Mouse (Mus musculus) lung, postnatal 0 days (tissue): ENCODE data around the gene Dctpp1.

Experiments used
- CTCF ChIP-seq: IDR thresholded peaks from 2 replicates; pipeline ENCODE4 v1.5.1; 2016; ENCODE audit warnings: antibody characterized with exemption, mild to moderate bottlenecking
- EP300 ChIP-seq: IDR thresholded peaks from 2 replicates; pipeline ENCODE4 v1.6.1; 2016; ENCODE audit warnings: antibody characterized with exemption, mild to moderate bottlenecking, control low read depth

- TF ChIP-seq CTCF (no peak), EP300 (no peak)
Observed at GRCm38 (mm10) chr7:127253341-127253740, 7.2 kb downstream of the Dctpp1 start.
